Mouse (Mus musculus): ENCODE data around the gene Atr.

GRCm38 (mm10) chr9:95878246-95878645 is 20.8 kb downstream of the Atr start:
- no peak for TF ChIP-seq CTCF (IDR thresholded peaks at IDR 0.05; ENCODE audit: borderline replicate concordance, extremely low read depth, insufficient read depth, insufficient read length)
- no peak for TF ChIP-seq POLR2A (IDR thresholded peaks at IDR 0.05; ENCODE audit: borderline replicate concordance, extremely low read depth, insufficient read depth, insufficient read length, poor library complexity, severe bottlenecking)
